8 mouse cellular contexts compared by ENCODE assay signal in the genomic region with DNA sequence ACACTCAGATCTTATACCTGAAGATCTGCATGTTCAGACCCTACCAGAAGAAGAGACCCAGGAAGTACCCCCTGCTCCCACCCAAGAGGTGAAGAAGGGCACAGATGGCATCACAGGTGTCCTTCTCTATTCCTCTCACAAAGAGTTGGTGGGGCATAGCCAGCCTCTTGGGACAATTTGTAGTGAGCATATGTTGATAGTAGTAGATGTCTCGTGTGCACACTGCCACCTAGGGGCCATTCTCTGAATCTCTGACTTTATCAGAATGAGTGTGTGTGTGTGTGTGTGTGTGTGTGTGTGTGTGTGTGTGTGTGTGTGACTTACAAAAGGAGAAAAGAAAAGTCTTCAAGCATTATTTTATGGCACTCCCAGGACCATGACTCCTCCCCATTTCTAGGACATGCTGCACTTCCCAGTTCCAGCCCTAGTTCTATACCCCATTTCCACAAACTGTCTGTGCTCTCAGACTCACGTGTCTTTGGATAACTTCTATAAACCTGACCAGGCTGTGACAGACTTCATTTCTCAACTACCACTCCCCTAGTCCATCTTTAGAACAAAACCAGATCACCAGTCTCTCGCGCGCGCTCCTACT. TPM values are rescaled to one million over a fixed set of nuclear protein-coding genes. Genes with fewer than 3 reads are reported as not detected.
DNase-seq lines count a peak whose midpoint lies in the region; ATAC-seq and TF ChIP-seq lines count a peak whose summit lies in the region.

No protein-coding gene starts in this region.

- peak; percentile 91 for TF ChIP-seq CTCF in hindbrain, postnatal 0 days (IDR thresholded peaks at IDR 0.05; ENCODE audit: low read depth)
- peak; percentile 59 for TF ChIP-seq CTCF in left cerebral cortex, adult 2 months (IDR thresholded peaks at IDR 0.05)

- H3K4me3 ChIP-seq in heart, embryonic 12.5 days: no peak overlapping the region
- H3K4me3 ChIP-seq in hindbrain, postnatal 0 days (ENCODE audit: low read length): no peak overlapping the region
- no peak overlapping the region for H3K4me3 ChIP-seq in left cerebral cortex, adult 2 months

- no peak; the same call in 1 of the 2 replicates for ATAC-seq in heart, embryonic 12.5 days (ENCODE audit: insufficient number of reproducible peaks, low FRiP score)
- peak; percentile 84 for ATAC-seq in hindbrain, postnatal 0 days
- ATAC-seq in megakaryocyte, adult 5-6 weeks (ENCODE audit: poor library complexity, severe bottlenecking): peak; percentile 94

- H3K9me3 ChIP-seq in heart, embryonic 12.5 days (replicated peaks): no peaks in the 10 kb centered on the region
- no peaks in the 10 kb centered on the region for H3K9me3 ChIP-seq in hindbrain, postnatal 0 days (ENCODE audit: low read length)

- H3K27me3 ChIP-seq in heart, embryonic 12.5 days (replicated peaks): no peaks in the 10 kb centered on the region
- H3K27me3 ChIP-seq in hindbrain, postnatal 0 days (ENCODE audit: insufficient read depth, low read length): no peaks in the 10 kb centered on the region; the same call in 1 of the 2 replicates

- no peaks in the 10 kb centered on the region for H3K36me3 ChIP-seq in heart, embryonic 12.5 days
- no peaks in the 10 kb centered on the region for H3K36me3 ChIP-seq in hindbrain, postnatal 0 days (ENCODE audit: insufficient read depth, low read length)

- H3K4me2 ChIP-seq in heart, embryonic 12.5 days: no peak overlapping the region
- no peak overlapping the region for H3K4me2 ChIP-seq in hindbrain, postnatal 0 days (ENCODE audit: low read depth, low read length)

- peak; percentile 63 to 84 for DNase-seq in heart, adult 18-20 months
- DNase-seq in cerebellum, adult 9-11 months: peak; percentile 65
- peak; percentile 53 to 70 for DNase-seq in frontal cortex, postnatal 14 days (ENCODE audit: low spot score in 2 of 2)
- peak; percentile 92 for DNase-seq in hindbrain, postnatal 0 days (ENCODE audit: low spot score)
- DNase-seq in left cerebral cortex, adult 2 months (ENCODE audit: extremely low spot score in 1 of 2, low spot score in 2 of 2): peak; percentile 62 to 67
- DNase-seq in right cerebral cortex, postnatal 14 days: peak; percentile 71

- H3K27ac ChIP-seq in heart, embryonic 12.5 days (ENCODE audit: poor library complexity, severe bottlenecking): no peak overlapping the region
- H3K27ac ChIP-seq in hindbrain, postnatal 0 days: no peak overlapping the region
- H3K27ac ChIP-seq in left cerebral cortex, adult 2 months: no peak overlapping the region

- peaks cover 7% of the 10 kb centered on the region for H3K4me1 ChIP-seq in heart, embryonic 12.5 days (replicated peaks)
- no peaks in the 10 kb centered on the region for H3K4me1 ChIP-seq in hindbrain, postnatal 0 days (ENCODE audit: insufficient read depth, low read length)

- intact Hi-C loops in left cerebral cortex, adult 2 months (cut with DNase I): loop anchor here (1.0 to 10.0 kb wide), 2 partner anchors 58 to 180 kb away; no protein-coding TSS in a partner anchor

- no peak overlapping the region for H3K9ac ChIP-seq in heart, embryonic 12.5 days
- H3K9ac ChIP-seq in hindbrain, postnatal 0 days (replicated peaks; ENCODE audit: low read length): no peak overlapping the region

- 74% methylated on average over 6 of the region's 6 CpGs for WGBS in heart, embryonic 12.5 days
- 70% methylated on average over 6 of the region's 6 CpGs for WGBS in hindbrain, postnatal 0 days

RNA-seq across cellular contexts. Expression of gene Tspan14, which starts 8.6 kb away (rescaled TPM):
- 10 to 100 TPM; 13.8 to 18.2 TPM for total RNA-seq in heart, adult 18-20 months (2021)
- 43.2 and 46.7 TPM in 2 replicates for polyA plus RNA-seq in heart, embryonic 12.5 days (2016; fragmentation: Nextera tagmentation; extraction: Ambion mirVana)
- 38.2 and 39.2 TPM in 2 replicates for total RNA-seq in hindbrain, postnatal 0 days (2014; rRNA removed)
- polyA plus RNA-seq in hindbrain, postnatal 0 days (2015; fragmentation: Nextera tagmentation; extraction: Ambion mirVana): 30.4 and 35.2 TPM in 2 replicates
- 10 to 100 TPM; 50.2 to 52.1 TPM for total RNA-seq in left cerebral cortex, adult 2 months (2021)
- total RNA-seq in megakaryocyte, adult 5-6 weeks (2015): 60.6 and 66.0 TPM in 2 replicates
- total RNA-seq in megakaryocyte, adult 5-6 weeks (2017): 72.4 and 76.5 TPM in 2 replicates

RNA-seq across cellular contexts. Expression of gene Fam213a, which starts 38.4 kb away (rescaled TPM):
- total RNA-seq in heart, adult 18-20 months (2021): 10 to 100 TPM; 33.8 to 46.0 TPM
- polyA plus RNA-seq in heart, embryonic 12.5 days (2016; fragmentation: Nextera tagmentation; extraction: Ambion mirVana): 58.7 and 59.1 TPM in 2 replicates
- total RNA-seq in hindbrain, postnatal 0 days (2014; rRNA removed): 35.1 and 35.3 TPM in 2 replicates
- 109 and 118 TPM in 2 replicates for polyA plus RNA-seq in hindbrain, postnatal 0 days (2015; fragmentation: Nextera tagmentation; extraction: Ambion mirVana)
- total RNA-seq in left cerebral cortex, adult 2 months (2021): 100 to 1,000 TPM; 106 to 123 TPM
- 1.8 and 3.5 TPM in 2 replicates for total RNA-seq in megakaryocyte, adult 5-6 weeks (2015)
- total RNA-seq in megakaryocyte, adult 5-6 weeks (2017): 2.6 and 3.6 TPM in 2 replicates
